Comparison of ENCODE assay signal across 11 mouse cellular contexts in genomic region chr12:102319150-102319549, GRCm38 (mm10). TPM values are rescaled to one million over a fixed set of nuclear protein-coding genes. Genes with fewer than 3 reads are reported as not detected.
A peak's percentile ranks its signal among the peaks of the same experiment; 100 is the strongest.
DNase-seq lines count a peak whose midpoint lies in the region; ATAC-seq lines count a peak whose summit lies in the region.
"Had no signal": no experiment of that assay in that cellular context is flagged by ENCODE, and none has a peak within 500 bp of the region (broad histone marks: within the 10 kb centered on the region; RNA-seq: fewer than 3 reads in every experiment).

No protein-coding gene starts in this region.

- H3K4me3 ChIP-seq in megakaryocyte, embryonic 14.5 days (replicated peaks): peak overlapping the region; percentile 73
- H3K4me3 ChIP-seq: midbrain, embryonic 10.5 days had no signal

- peaks cover 77% of the 10 kb centered on the region for H3K36me3 ChIP-seq in megakaryocyte, embryonic 14.5 days (replicated peaks; ENCODE audit: low read length)
- H3K36me3 ChIP-seq: midbrain, embryonic 10.5 days had no signal

- H3K4me1 ChIP-seq in megakaryocyte, embryonic 14.5 days: peaks cover 87% of the 10 kb centered on the region
- H3K4me1 ChIP-seq: midbrain, embryonic 10.5 days had no signal

- H3K27me3 ChIP-seq in megakaryocyte, embryonic 14.5 days (replicated peaks): no peaks in the 10 kb centered on the region

- no peak for ATAC-seq in megakaryocyte, adult 5-6 weeks (ENCODE audit: poor library complexity, severe bottlenecking)

- H3K9me3 ChIP-seq in megakaryocyte, embryonic 14.5 days: peaks cover 11% of the 10 kb centered on the region
- H3K9me3 ChIP-seq: midbrain, embryonic 10.5 days had no signal

- DNase-seq in embryo, embryonic 10 days (ENCODE audit: low spot score): peak; percentile 31
- DNase-seq in embryo, embryonic 11 days: no peak
- DNase-seq in kidney, postnatal 14 days: peak; percentile 50
- DNase-seq in testis, postnatal 14 days (ENCODE audit: low spot score): peak; percentile 53
- DNase-seq in embryo, embryonic 9.5 days (ENCODE audit: extremely low spot score): no peak
- no peak for DNase-seq in neural tube, embryonic 10.5 days (ENCODE audit: extremely low spot score, low spot score)
- DNase-seq: cerebellum, adult 2 months; spleen, adult 18-20 months had no signal

RNA-seq across cellular contexts. Expression of gene Rin3, which starts 36.3 kb away (rescaled TPM):
- polyA plus RNA-seq in megakaryocyte, embryonic 14.5 days (2012; ENCODE audit: insufficient read depth, low replicate concordance): 117 and 151 TPM in 2 replicates
- total RNA-seq in megakaryocyte, adult 5-6 weeks (2015): 188 and 204 TPM in 2 replicates
- 121 and 157 TPM in 2 replicates for total RNA-seq in megakaryocyte, adult 5-6 weeks (2017)

Comparison
In these comparisons a context has a peak if more than half of its experiments do, and no peak if none do; other contexts are left out.
1. DNase-seq: peak in embryo, embryonic 10 days (single experiment), kidney, postnatal 14 days (single experiment) and testis, postnatal 14 days (single experiment); none in embryo, embryonic 11 days (single experiment), embryo, embryonic 9.5 days (single experiment) and neural tube, embryonic 10.5 days (single experiment).